ENCODE assay signal across 11 mouse cellular contexts in genomic region chr1:138243947-138244346, GRCm38 (mm10). TPM values are rescaled to one million over a fixed set of nuclear protein-coding genes. Genes with fewer than 3 reads are reported as not detected.
DNase-seq lines count a peak whose midpoint lies in the region; ATAC-seq lines count a peak whose summit lies in the region.
"Had no signal": no experiment of that assay in that cellular context is flagged by ENCODE, and none has a peak within 500 bp of the region (broad histone marks: within the 10 kb centered on the region; RNA-seq: fewer than 3 reads in every experiment).

No protein-coding gene starts in this region.

- no peak overlapping the region for H3K4me2 ChIP-seq in hindbrain, embryonic 15.5 days
- H3K4me2 ChIP-seq in hindbrain, embryonic 14.5 days (replicated peaks), result no peak overlapping the region

- H3K4me3 ChIP-seq in hindbrain, embryonic 15.5 days, result no peak overlapping the region
- no peak overlapping the region for H3K4me3 ChIP-seq in hindbrain, embryonic 14.5 days (replicated peaks; ENCODE audit: low read length)

- H3K4me1 ChIP-seq in hindbrain, embryonic 15.5 days (replicated peaks), result no peaks in the 10 kb centered on the region
- 0 out of 2 replicates have a peak, but pooled peaks cover 3% of the 10 kb centered on the region for H3K4me1 ChIP-seq in hindbrain, embryonic 14.5 days (replicated peaks; ENCODE audit: control insufficient read depth, insufficient read depth, low read length)

- no peak for DNase-seq in hindbrain, embryonic 14.5 days (ENCODE audit: low spot score)
- peak; percentile 25 for DNase-seq in 416B (ENCODE audit: low read depth)
- peak; percentile 23 for DNase-seq in fibroblast of lung, adult 2 months (ENCODE audit: low read depth)
- peak; percentile 16 for DNase-seq in kidney, postnatal 4 days
- no peak for DNase-seq in thymus, postnatal 14 days
- DNase-seq in cerebellum, adult 8-10 months, result no peak
- DNase-seq in layer of hippocampus, adult 8-10 months (ENCODE audit: low spot score in 2 of 2), result no peak

- ATAC-seq in hindbrain, embryonic 15.5 days (ENCODE audit: low FRiP score, low read depth), result peak; percentile 56; the same call in 1 of the 2 replicates
- no peak for ATAC-seq in hindbrain, embryonic 14.5 days (ENCODE audit: low FRiP score)

- no peaks in the 10 kb centered on the region for H3K36me3 ChIP-seq in hindbrain, embryonic 15.5 days
- H3K36me3 ChIP-seq in hindbrain, embryonic 14.5 days (replicated peaks; ENCODE audit: control insufficient read depth, insufficient read depth), result no peaks in the 10 kb centered on the region

- no peak overlapping the region for H3K27ac ChIP-seq in hindbrain, embryonic 15.5 days (replicated peaks)
- H3K27ac ChIP-seq in hindbrain, embryonic 14.5 days, result no peak overlapping the region

- H3K9ac ChIP-seq in hindbrain, embryonic 15.5 days, result no peak overlapping the region
- no peak overlapping the region for H3K9ac ChIP-seq in hindbrain, embryonic 14.5 days

- no peaks in the 10 kb centered on the region for H3K27me3 ChIP-seq in hindbrain, embryonic 15.5 days
- H3K27me3 ChIP-seq in hindbrain, embryonic 14.5 days (ENCODE audit: control insufficient read depth, insufficient read depth, low read length), result no peaks in the 10 kb centered on the region

- whole genome bisulfite sequencing in hindbrain, embryonic 15.5 days, result 49% methylated on average over 5 of the region's 5 CpGs
- 57% methylated on average over 5 of the region's 5 CpGs for WGBS in hindbrain, embryonic 14.5 days

- no peaks in the 10 kb centered on the region for H3K9me3 ChIP-seq in hindbrain, embryonic 15.5 days
- no peaks in the 10 kb centered on the region for H3K9me3 ChIP-seq in hindbrain, embryonic 14.5 days (ENCODE audit: control insufficient read depth, low read length)

RNA-seq across cellular contexts. Expression of gene Atp6v1g3, which starts 29.6 kb away (rescaled TPM):
- polyA plus RNA-seq in hindbrain, embryonic 15.5 days (2015; fragmentation: Nextera tagmentation; extraction: Ambion mirVana), result not detected in 2 replicates
- not detected in 2 replicates for polyA plus RNA-seq in hindbrain, embryonic 14.5 days (2014; fragmentation: Nextera tagmentation; extraction: Ambion mirVana)
- not detected for total RNA-seq in layer of hippocampus, adult 8-10 months (2022)
- total RNA-seq: ES-E14; left cerebral cortex, adult 18-20 months had no signal
- polyA plus RNA-seq: embryonic facial prominence, embryonic 11.5 days had no signal

Comparison
In these comparisons a context has a peak if more than half of its experiments do, and no peak if none do; other contexts are left out.
1. DNase-seq: peak in 416B (single experiment), fibroblast of lung, adult 2 months (single experiment) and kidney, postnatal 4 days (2 of 2); none in hindbrain, embryonic 14.5 days (single experiment), thymus, postnatal 14 days (single experiment), cerebellum, adult 8-10 months (single experiment) and layer of hippocampus, adult 8-10 months (0 of 2).